8 mouse cellular contexts compared by ENCODE assay signal in the genomic region with DNA sequence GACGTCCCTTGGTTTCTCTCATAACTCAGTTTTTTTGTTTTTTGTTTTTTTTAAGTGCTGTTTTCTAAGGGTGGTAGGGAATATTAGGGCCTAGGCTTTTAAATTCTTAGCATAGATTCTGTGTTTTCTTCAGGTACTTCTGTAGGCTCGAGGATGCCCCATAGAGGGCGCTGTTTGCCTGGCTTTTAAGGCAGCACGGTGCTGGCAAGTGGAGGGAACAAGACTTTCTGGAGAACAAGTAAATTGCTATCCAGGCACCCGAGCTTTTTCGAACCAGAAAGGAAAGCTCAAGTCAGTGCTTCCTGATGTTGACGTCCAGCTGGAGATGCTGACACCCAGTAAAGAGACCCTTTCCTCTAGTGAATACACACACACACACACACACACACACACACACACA. TPM values are rescaled to one million over a fixed set of nuclear protein-coding genes. Genes with fewer than 3 reads are reported as not detected.
DNase-seq lines count a peak whose midpoint lies in the region; ATAC-seq lines count a peak whose summit lies in the region.

No protein-coding gene starts in this region.

- H3K4me2 ChIP-seq in limb, embryonic 13.5 days (replicated peaks) = no peak overlapping the region
- no peak overlapping the region for H3K4me2 ChIP-seq in neural tube, embryonic 11.5 days (ENCODE audit: low read depth)

- peaks cover 29% of the 10 kb centered on the region for H3K4me1 ChIP-seq in limb, embryonic 13.5 days
- H3K4me1 ChIP-seq in neural tube, embryonic 11.5 days (ENCODE audit: control insufficient read depth, insufficient read depth, low read length) = peaks cover 20% of the 10 kb centered on the region

- peak; percentile 61 for DNase-seq in 3T3-L1 (ENCODE audit: low read depth, low spot score)
- DNase-seq in embryo, embryonic 10 days (ENCODE audit: low spot score) = peak; percentile 91
- DNase-seq in gastrocnemius, postnatal 36 days = peak; percentile 77 to 79
- DNase-seq in kidney, adult 9 months = peak; percentile 87
- DNase-seq in neural tube, embryonic 11.5 days (ENCODE audit: low spot score) = peak; percentile 87
- peak; percentile 93 for DNase-seq in testis, postnatal 10 days (ENCODE audit: low spot score)

- H3K9me3 ChIP-seq in limb, embryonic 13.5 days = no peaks in the 10 kb centered on the region
- no peaks in the 10 kb centered on the region for H3K9me3 ChIP-seq in neural tube, embryonic 11.5 days (ENCODE audit: control insufficient read depth, low read length)

- H3K36me3 ChIP-seq in limb, embryonic 13.5 days = no peaks in the 10 kb centered on the region
- no peaks in the 10 kb centered on the region for H3K36me3 ChIP-seq in neural tube, embryonic 11.5 days (ENCODE audit: control insufficient read depth, insufficient read depth, low read length)

- WGBS in limb, embryonic 13.5 days = 0% methylated on average over 7 of the region's 7 CpGs
- WGBS in neural tube, embryonic 11.5 days = 0% methylated on average over 7 of the region's 7 CpGs

- peak; percentile 64 for ATAC-seq in activated CD4-positive, CD25-positive, alpha-beta regulatory T cell, adult 4 months
- ATAC-seq in limb, embryonic 13.5 days (ENCODE audit: low FRiP score, low read depth) = peak; percentile 70; the same call in 1 of the 2 replicates
- ATAC-seq in neural tube, embryonic 11.5 days (ENCODE audit: insufficient read depth, low FRiP score, low TSS enrichment) = no peak

- H3K9ac ChIP-seq in limb, embryonic 13.5 days = no peak overlapping the region
- H3K9ac ChIP-seq in neural tube, embryonic 11.5 days (ENCODE audit: low read length) = no peak overlapping the region

- H3K27me3 ChIP-seq in limb, embryonic 13.5 days = peaks cover 92% of the 10 kb centered on the region
- peaks cover 52% of the 10 kb centered on the region for H3K27me3 ChIP-seq in neural tube, embryonic 11.5 days (ENCODE audit: control insufficient read depth, insufficient read depth, low read length)

- intact Hi-C loops in gastrocnemius, postnatal 36 days (cut with DNase I) = loop anchor here (1.0 to 10.0 kb wide), 3 partner anchors 212 to 675 kb away; no protein-coding TSS in a partner anchor

- H3K4me3 ChIP-seq in limb, embryonic 13.5 days = no peak overlapping the region
- H3K4me3 ChIP-seq in neural tube, embryonic 11.5 days (ENCODE audit: low read depth, low read length) = no peak overlapping the region

- no peak overlapping the region for H3K27ac ChIP-seq in limb, embryonic 13.5 days
- H3K27ac ChIP-seq in neural tube, embryonic 11.5 days (ENCODE audit: low read depth, low read length) = no peak overlapping the region

RNA-seq across cellular contexts. Expression of a gene that starts 2.7 kb away (rescaled TPM):
- not detected for polyA plus RNA-seq in activated CD4-positive, CD25-positive, alpha-beta regulatory T cell, adult 4 months (2017; shearing (Covaris generic))
- not detected for total RNA-seq in gastrocnemius, postnatal 36 days (2021)
- not detected in 2 replicates for polyA plus RNA-seq in limb, embryonic 13.5 days (2015; fragmentation: Nextera tagmentation; extraction: Ambion mirVana)
- 0.92 and 1.4 TPM in 2 replicates for polyA plus RNA-seq in neural tube, embryonic 11.5 days (2014; fragmentation: Nextera tagmentation; extraction: Ambion mirVana)

RNA-seq across cellular contexts. Expression of a gene that starts 8.6 kb away (rescaled TPM):
- under 1 TPM in 1 of 2 experiments, not detected in 1; 0.32 TPM for polyA plus RNA-seq in activated CD4-positive, CD25-positive, alpha-beta regulatory T cell, adult 4 months (2017; shearing (Covaris generic))
- not detected for total RNA-seq in gastrocnemius, postnatal 36 days (2021)
- polyA plus RNA-seq in limb, embryonic 13.5 days (2015; fragmentation: Nextera tagmentation; extraction: Ambion mirVana) = not detected in 2 replicates
- polyA plus RNA-seq in neural tube, embryonic 11.5 days (2014; fragmentation: Nextera tagmentation; extraction: Ambion mirVana) = 1.7 and 2.9 TPM in 2 replicates

RNA-seq across cellular contexts. Expression of a gene that starts 20.0 kb away (rescaled TPM):
- polyA plus RNA-seq in activated CD4-positive, CD25-positive, alpha-beta regulatory T cell, adult 4 months (2017; shearing (Covaris generic)) = 100 to 1,000 TPM; 176 to 222 TPM
- total RNA-seq in gastrocnemius, postnatal 36 days (2021) = 10 to 100 TPM; 26.9 to 30.5 TPM
- 226 and 233 TPM in 2 replicates for polyA plus RNA-seq in limb, embryonic 13.5 days (2015; fragmentation: Nextera tagmentation; extraction: Ambion mirVana)
- polyA plus RNA-seq in neural tube, embryonic 11.5 days (2014; fragmentation: Nextera tagmentation; extraction: Ambion mirVana) = 257 TPM in 2 replicates
